Mouse (Mus musculus): Measurements from ENCODE around the gene Smagp. TPM values are rescaled to one million over a fixed set of nuclear protein-coding genes. Genes with fewer than 3 reads are reported as not detected.
A peak's percentile ranks its signal among the peaks of the same experiment; 100 is the strongest.

Smagp gene
- polyA plus RNA-seq, 1 experiment from 2014 or later = 21.7 TPM

DNA sequence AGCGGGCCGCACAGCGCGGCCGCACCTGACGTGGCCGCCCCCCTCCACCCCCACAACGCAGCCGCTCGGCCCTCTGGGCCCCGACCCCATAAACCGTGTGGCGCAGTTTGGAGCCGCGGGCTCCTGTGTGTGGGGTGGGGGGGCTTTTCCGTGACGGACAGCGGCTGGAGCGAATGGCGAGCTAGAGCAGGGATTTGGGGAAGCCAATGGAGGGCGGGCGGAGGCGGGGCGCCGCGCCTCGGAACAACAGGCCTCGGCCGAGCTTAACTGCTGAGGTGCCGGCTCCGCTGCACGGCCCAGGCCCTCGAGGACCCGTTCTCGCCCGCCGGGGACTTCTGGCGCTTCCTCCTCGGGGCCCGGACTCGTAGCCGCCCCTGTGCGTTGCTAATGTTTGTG is 20.9 kb downstream of the Smagp start:
- Histone ChIP-seq H3K27me3 (ENCODE audit: insufficient read depth, low read length) (no peaks in the 10 kb centered on the region), H3K9ac (replicated peaks) (peak overlapping the region; percentile 99), H3K4me3 (ENCODE audit: low read depth, low read length) (peak overlapping the region; percentile 99), H3K4me1 (ENCODE audit: insufficient read depth) (peaks cover 8% of the 10 kb centered on the region), H3K27ac (ENCODE audit: low read depth) (peak overlapping the region; percentile 100), H3K4me2 (ENCODE audit: low read depth, low read length) (peak overlapping the region; percentile 79), H3K36me3 (replicated peaks; ENCODE audit: insufficient read depth, low read length) (peaks cover 38% of the 10 kb centered on the region), H3K9me3 (ENCODE audit: low read length) (no peaks in the 10 kb centered on the region)
- WGBS (ENCODE audit: insufficient replicate concordance) = 3% methylated on average over 41 of the region's 43 CpGs
- peak; percentile 73 for ATAC-seq
- TF ChIP-seq CTCF (IDR thresholded peaks at IDR 0.05; ENCODE audit: low read depth) = no peak
- TF ChIP-seq EP300 (IDR thresholded peaks at IDR 0.05; ENCODE audit: low read depth) = no peak
- peak; percentile 94 for DNase-seq

DNA sequence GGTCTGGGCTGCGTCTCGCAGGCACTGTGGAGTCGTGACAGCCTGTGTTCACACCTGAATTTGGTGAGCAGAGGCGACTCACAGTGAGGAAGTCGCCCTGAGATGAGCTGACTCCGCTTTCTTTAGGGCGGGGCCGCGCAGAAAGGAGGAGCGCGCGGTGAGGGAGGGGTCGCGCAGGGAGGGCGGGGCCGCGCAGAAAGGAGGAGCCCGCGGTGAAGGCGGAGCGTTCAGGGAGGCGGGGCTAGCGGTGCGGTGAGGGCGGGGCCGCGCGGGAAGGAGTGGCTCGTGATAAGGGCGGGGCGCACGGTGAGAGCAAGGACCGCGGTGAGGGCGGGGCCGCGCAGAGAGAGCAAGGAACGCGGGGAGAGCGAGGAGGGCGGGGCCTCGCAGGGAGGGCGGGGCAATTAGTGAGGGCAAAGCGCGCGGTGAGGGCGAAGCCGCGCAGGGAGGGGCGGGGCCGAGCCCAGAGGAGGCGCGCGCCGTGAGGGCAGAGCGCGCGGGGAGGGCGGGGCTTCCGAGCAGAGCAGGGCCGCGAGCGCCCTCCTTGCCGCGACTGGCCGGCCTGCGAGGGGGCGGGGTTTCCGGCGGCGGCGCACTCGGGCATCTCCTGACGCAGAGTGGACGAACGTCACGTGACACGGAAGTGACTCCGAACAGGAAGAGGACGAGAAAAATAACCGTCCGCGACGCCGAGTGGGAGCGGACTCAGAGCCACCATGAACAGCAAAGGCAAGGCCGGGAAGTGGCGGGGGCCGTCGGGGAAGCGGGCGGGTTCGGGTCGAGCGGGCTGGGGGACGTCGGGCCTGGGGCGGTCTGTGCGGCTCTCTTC is 21.5 kb downstream of the Smagp start, which contains the start of gene Dazap2:
Gene Dazap2, plus strand, starts transcription at position 354 of the 829 bp plus-strand sequence.
- Histone ChIP-seq H3K36me3 (replicated peaks; ENCODE audit: insufficient read depth, low read length) (peaks cover 31% of the 10 kb centered on the region), H3K4me2 (ENCODE audit: low read depth, low read length) (peak within 1 kb of the TSS; percentile 79), H3K27me3 (ENCODE audit: insufficient read depth, low read length) (no peaks in the 10 kb centered on the region), H3K4me3 (ENCODE audit: low read depth, low read length) (peak within 1 kb of the TSS; percentile 99), H3K9ac (replicated peaks) (peak within 1 kb of the TSS; percentile 99), H3K9me3 (ENCODE audit: low read length) (no peaks in the 10 kb centered on the region), H3K27ac (ENCODE audit: low read depth) (peak within 1 kb of the TSS; percentile 100), H3K4me1 (ENCODE audit: insufficient read depth) (peaks cover 8% of the 10 kb centered on the region)
- WGBS (ENCODE audit: insufficient replicate concordance) = under 1% methylated on average over 80 of the region's 99 CpGs
- TF ChIP-seq EP300 (IDR thresholded peaks at IDR 0.05; ENCODE audit: low read depth) (no peak), CTCF (IDR thresholded peaks at IDR 0.05; ENCODE audit: low read depth) (peak; percentile 44)
- ATAC-seq (peak; percentile 88), DNase-seq (peak; percentile 100)

DNA sequence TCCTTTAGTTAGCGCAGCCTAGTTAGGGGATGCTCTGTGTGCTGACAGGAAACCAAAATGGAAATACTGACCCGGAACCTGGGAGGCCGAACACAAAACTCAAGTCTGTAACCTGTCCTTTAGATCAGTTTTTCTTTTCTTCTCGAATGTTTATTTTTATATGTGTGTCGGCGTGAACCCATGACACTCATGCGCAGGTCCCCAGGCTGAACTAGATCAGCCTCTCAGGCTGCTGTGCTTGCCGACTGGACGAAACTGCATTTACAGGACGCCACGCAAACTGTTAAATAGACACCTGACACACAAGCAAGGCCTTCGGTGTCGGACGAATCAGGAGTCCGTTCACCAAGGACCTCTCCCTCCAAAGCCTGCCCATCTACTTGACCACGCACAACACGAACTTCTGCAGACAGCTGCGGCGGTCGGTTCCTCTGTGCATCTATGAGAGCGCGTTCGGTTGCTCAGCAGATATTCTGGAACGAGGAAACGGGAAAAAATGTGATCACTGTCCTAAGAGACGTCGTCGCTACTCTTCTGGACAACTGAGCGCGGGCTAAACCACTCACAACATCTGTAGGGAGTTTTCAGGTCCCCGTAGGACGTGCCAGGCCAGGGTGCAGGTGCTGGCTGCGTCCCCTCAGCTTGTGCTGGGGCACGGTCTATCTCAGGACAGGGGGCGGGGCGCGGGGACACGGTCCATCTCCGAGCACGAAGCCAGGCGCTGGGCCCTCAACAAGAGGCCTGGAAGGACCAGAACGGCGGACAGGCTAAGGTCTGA is 22.3 kb downstream of the Smagp start:
- H3K27ac ChIP-seq (ENCODE audit: low read depth) = peak overlapping the region; percentile 91
- H3K4me3 ChIP-seq (ENCODE audit: low read depth, low read length) = peak overlapping the region; percentile 99
- peak overlapping the region; percentile 75 for H3K4me2 ChIP-seq (ENCODE audit: low read depth, low read length)
- H3K9ac ChIP-seq (replicated peaks) = peak overlapping the region; percentile 65
- DNase-seq = no peak
- 10% methylated on average over 43 of the region's 43 CpGs for WGBS (ENCODE audit: insufficient replicate concordance)
- H3K4me1 ChIP-seq (ENCODE audit: insufficient read depth) = peaks cover 8% of the 10 kb centered on the region
- TF ChIP-seq CTCF (IDR thresholded peaks at IDR 0.05; ENCODE audit: low read depth) (peak; percentile 2; the same call in 1 of the 2 replicates), EP300 (IDR thresholded peaks at IDR 0.05; ENCODE audit: low read depth) (no peak)
- no peaks in the 10 kb centered on the region for H3K27me3 ChIP-seq (ENCODE audit: insufficient read depth, low read length)
- H3K36me3 ChIP-seq (replicated peaks; ENCODE audit: insufficient read depth, low read length) = peaks cover 25% of the 10 kb centered on the region
- ATAC-seq = peak; percentile 29
- H3K9me3 ChIP-seq (ENCODE audit: low read length) = no peaks in the 10 kb centered on the region

DNA sequence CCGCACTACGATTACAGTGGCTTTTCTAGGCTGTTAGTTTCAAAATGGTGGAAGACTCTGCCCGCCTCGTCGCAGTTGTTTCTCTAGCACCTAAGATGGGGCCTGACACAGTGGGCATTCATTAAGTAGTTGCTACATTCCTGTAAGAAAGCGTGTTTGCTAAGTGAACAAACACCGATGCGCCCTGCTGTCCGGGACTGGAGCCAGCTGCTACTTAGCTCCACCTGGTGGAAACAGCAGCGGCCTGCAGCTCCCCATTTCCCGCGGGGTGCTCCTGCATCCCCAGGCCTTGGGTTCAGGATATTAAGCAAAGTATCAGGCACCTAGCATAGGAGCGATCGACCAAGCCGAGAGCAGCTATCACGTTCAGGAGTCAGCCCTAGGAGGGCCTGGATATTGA is 23.2 kb downstream of the Smagp start:
- WGBS (ENCODE audit: insufficient replicate concordance) = 11% methylated on average over 16 of the region's 16 CpGs

DNA sequence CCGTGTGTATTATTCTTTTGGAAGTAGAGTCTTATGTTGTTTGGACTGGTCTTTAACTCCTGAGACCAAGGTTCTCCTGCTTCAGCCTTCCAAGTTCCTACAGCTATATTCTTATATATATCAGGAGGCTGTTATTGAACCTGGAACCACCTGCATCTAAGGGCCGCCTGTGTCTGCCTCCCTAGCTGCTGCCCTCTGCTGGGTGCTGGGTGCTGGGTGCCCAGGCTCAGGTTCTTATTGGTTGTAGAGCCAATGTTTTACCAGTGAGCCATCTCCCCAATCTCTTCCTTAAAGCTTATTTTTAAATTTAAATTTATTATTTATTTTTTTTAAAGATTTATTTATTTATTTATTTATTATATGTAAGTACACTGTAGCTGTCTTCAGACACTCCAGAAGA is 24.3 kb downstream of the Smagp start:
- Histone ChIP-seq H3K9ac (replicated peaks) (no peak overlapping the region), H3K27ac (ENCODE audit: low read depth) (no peak overlapping the region), H3K9me3 (ENCODE audit: low read length) (no peaks in the 10 kb centered on the region), H3K4me3 (ENCODE audit: low read depth, low read length) (no peak overlapping the region), H3K4me2 (ENCODE audit: low read depth, low read length) (no peak overlapping the region), H3K27me3 (ENCODE audit: insufficient read depth, low read length) (no peaks in the 10 kb centered on the region), H3K36me3 (replicated peaks; ENCODE audit: insufficient read depth, low read length) (peaks cover 5% of the 10 kb centered on the region; the same call in 1 of the 2 replicates), H3K4me1 (ENCODE audit: insufficient read depth) (peaks cover 8% of the 10 kb centered on the region)
- peak; percentile 59 for TF ChIP-seq CTCF (IDR thresholded peaks at IDR 0.05; ENCODE audit: low read depth)
- no peak for TF ChIP-seq EP300 (IDR thresholded peaks at IDR 0.05; ENCODE audit: low read depth)
- no peak for ATAC-seq
- peak; percentile 48 for DNase-seq
- 65% methylated on average over 2 of the region's 2 CpGs for WGBS (ENCODE audit: insufficient replicate concordance)

More for the DNA sequence above, 23.2 kb downstream of the Smagp start:
- peaks cover 17% of the 10 kb centered on the region for H3K36me3 ChIP-seq (replicated peaks; ENCODE audit: insufficient read depth, low read length)
- peak; percentile 87 for DNase-seq
- no peak for TF ChIP-seq EP300 (IDR thresholded peaks at IDR 0.05; ENCODE audit: low read depth)
- peak; percentile 96 for TF ChIP-seq CTCF (IDR thresholded peaks at IDR 0.05; ENCODE audit: low read depth)
- no peaks in the 10 kb centered on the region for H3K9me3 ChIP-seq (ENCODE audit: low read length)
- no peak overlapping the region for H3K9ac ChIP-seq (replicated peaks)
- H3K27ac ChIP-seq (ENCODE audit: low read depth) = no peak overlapping the region
- ATAC-seq = no peak
- H3K4me3 ChIP-seq (ENCODE audit: low read depth, low read length) = no peak overlapping the region
- peak overlapping the region; percentile 75 for H3K4me2 ChIP-seq (ENCODE audit: low read depth, low read length)
- peaks cover 8% of the 10 kb centered on the region for H3K4me1 ChIP-seq (ENCODE audit: insufficient read depth)
- H3K27me3 ChIP-seq (ENCODE audit: insufficient read depth, low read length) = no peaks in the 10 kb centered on the region

DNA sequence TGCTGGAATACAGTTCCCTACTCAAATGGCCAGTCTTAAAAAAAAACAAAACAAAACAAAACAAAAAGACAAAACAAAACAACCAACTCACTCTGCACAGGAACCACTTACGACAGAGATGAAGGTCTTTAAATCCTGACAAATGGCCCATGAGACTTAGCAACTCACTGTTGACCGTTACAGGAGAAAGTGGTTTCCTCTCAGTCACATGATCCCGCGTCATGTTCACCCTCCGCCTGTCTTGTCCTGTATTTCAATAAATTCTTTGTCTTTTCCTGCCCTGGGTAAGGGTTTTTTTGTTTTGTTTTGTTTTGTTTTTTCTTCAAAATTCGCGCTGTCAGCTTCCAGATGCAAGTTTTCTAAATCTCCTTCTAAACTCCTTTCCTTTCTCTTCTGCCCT is 24.8 kb downstream of the Smagp start:
- 59% methylated on average over 7 of the region's 7 CpGs for WGBS (ENCODE audit: insufficient replicate concordance)
- H3K27ac ChIP-seq (ENCODE audit: low read depth) = no peak overlapping the region
- TF ChIP-seq CTCF (IDR thresholded peaks at IDR 0.05; ENCODE audit: low read depth) (no peak), EP300 (IDR thresholded peaks at IDR 0.05; ENCODE audit: low read depth) (no peak)
- no peak overlapping the region for H3K4me3 ChIP-seq (ENCODE audit: low read depth, low read length)
- H3K36me3 ChIP-seq (replicated peaks; ENCODE audit: insufficient read depth, low read length) = 0 out of 2 replicates have a peak, but pooled peaks cover 2% of the 10 kb centered on the region
- no peak overlapping the region for H3K4me2 ChIP-seq (ENCODE audit: low read depth, low read length)
- no peak overlapping the region for H3K9ac ChIP-seq (replicated peaks)
- no peak for DNase-seq
- no peaks in the 10 kb centered on the region for H3K9me3 ChIP-seq (ENCODE audit: low read length)
- ATAC-seq = no peak
- H3K27me3 ChIP-seq (ENCODE audit: insufficient read depth, low read length) = no peaks in the 10 kb centered on the region
- peaks cover 8% of the 10 kb centered on the region for H3K4me1 ChIP-seq (ENCODE audit: insufficient read depth)
